Mouse (Mus musculus) liver, postnatal 0 days (tissue): ENCODE measurements around the gene Slc43a1.

Source experiments
- CTCF ChIP-seq: sonication (generic); IDR thresholded peaks from 2 replicates; pipeline ENCODE4 v1.5.1; 2016; ENCODE audit warnings: antibody characterized with exemption, low read depth
- EP300 ChIP-seq: IDR thresholded peaks from 2 replicates; pipeline ENCODE4 v1.6.1; 2016; ENCODE audit warnings: antibody characterized with exemption, low read depth, mild to moderate bottlenecking

DNA sequence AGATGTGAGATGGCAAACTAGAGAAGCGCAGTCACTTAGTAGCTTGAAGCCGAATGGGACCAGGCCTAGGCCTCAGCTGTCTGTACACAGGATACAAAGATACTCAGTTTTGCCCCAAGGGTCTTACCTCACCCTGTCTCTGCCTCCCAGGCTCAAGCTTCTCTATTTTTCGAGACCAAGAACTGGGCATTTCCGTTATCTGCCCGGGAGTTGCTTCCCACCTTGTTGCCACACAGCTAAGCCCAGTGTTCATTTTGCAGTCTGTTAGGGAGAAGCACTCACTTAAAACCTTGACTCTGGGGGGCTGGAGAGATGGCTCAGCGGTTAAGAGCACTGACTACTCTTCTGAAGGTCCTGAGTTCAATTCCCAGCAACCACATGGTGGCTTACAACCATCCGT, 34.7 kb upstream of the Slc43a1 start:
- no peak for TF ChIP-seq CTCF
- TF ChIP-seq EP300, result no peak
